Mouse (Mus musculus) bone marrow, adult 2 months (tissue): ENCODE measurements at regions not wholly inside any gene's neighbourhood (a gene's known extent, or its start where the extent isn't known, plus 50 kb on each side); places are given as distances from the start of the nearest gene placed in this dataset.

Experiments used
- CTCF ChIP-seq: fragments of 200-500 bp; IDR thresholded peaks from 2 replicates; pipeline ENCODE4 v1.5.1; 2011; ENCODE audit warnings: low read length, control low read depth; ENCODE audit not compliant: control insufficient read depth, insufficient read depth
- POLR2A ChIP-seq: fragments of 200-500 bp; IDR thresholded peaks from 2 replicates; pipeline ENCODE4 v1.6.1; 2011; ENCODE audit warnings: low read depth, mild to moderate bottlenecking, control low read depth, low read length, borderline replicate concordance; ENCODE audit not compliant: control insufficient read depth

- TF ChIP-seq CTCF, result no peak
- TF ChIP-seq POLR2A, result no peak
Measured at GRCm38 (mm10) chr13:110555529-110556319, 160.9 kb downstream of the Plk2 start.
